ENCODE assay signal across 18 mouse cellular contexts in genomic region chr2:77974986-77975385, GRCm38 (mm10). TPM values are rescaled to one million over a fixed set of nuclear protein-coding genes. Genes with fewer than 3 reads are reported as not detected.
A peak's percentile ranks its signal among the peaks of the same experiment; 100 is the strongest.
DNase-seq lines count a peak whose midpoint lies in the region; TF ChIP-seq lines count a peak whose summit lies in the region.
"Had no signal": no experiment of that assay in that cellular context is flagged by ENCODE, and none has a peak within 500 bp of the region (broad histone marks: within the 10 kb centered on the region; RNA-seq: fewer than 3 reads in every experiment).

No protein-coding gene starts in this region.

- no peak for DNase-seq in left cerebral cortex, adult 2 months (ENCODE audit: extremely low spot score in 1 of 2, low spot score in 2 of 2)
- DNase-seq in left cerebral cortex, adult 8-10 months (ENCODE audit: low spot score in 2 of 2) = no peak
- DNase-seq in 3T3-L1 (ENCODE audit: low read depth, low spot score) = peak; percentile 100
- peak; percentile 88 for DNase-seq in adipocyte (ENCODE audit: low spot score)
- DNase-seq in cerebellum, postnatal 14 days = no peak
- DNase-seq in urinary bladder, postnatal 14 days (ENCODE audit: low spot score) = no peak
- DNase-seq: B cell, adult 2 months; cerebellum, adult 11 months; cerebellum, adult 18-20 months; cerebellum, adult 8-10 months; cerebellum, adult 9-11 months; cerebellum, postnatal 25 days; forebrain, postnatal 0 days had no signal

- no peaks in the 10 kb centered on the region for H3K4me1 ChIP-seq in embryonic fibroblast, embryonic 13.5 days (ENCODE audit: control insufficient read depth, insufficient read depth, low read length)
- H3K4me1 ChIP-seq: embryonic facial prominence, embryonic 13.5 days; embryonic facial prominence, embryonic 15.5 days; forebrain, embryonic 13.5 days; forebrain, embryonic 15.5 days had no signal

- intact Hi-C loops in left cerebral cortex, adult 2 months (cut with DNase I) = loop anchor here (1.0 kb wide), 1 partner anchor 30 kb away; no protein-coding TSS in a partner anchor

- no peak for TF ChIP-seq POLR2A in embryonic fibroblast, embryonic 13.5 days (IDR thresholded peaks at IDR 0.05; ENCODE audit: low read depth, low read length)

- no peak overlapping the region for H3K4me3 ChIP-seq in left cerebral cortex, adult 2 months
- H3K4me3 ChIP-seq in embryonic fibroblast, embryonic 13.5 days (ENCODE audit: insufficient read depth, low read length) = no peak overlapping the region
- H3K4me3 ChIP-seq: embryonic facial prominence, embryonic 13.5 days; embryonic facial prominence, embryonic 15.5 days; forebrain, embryonic 13.5 days; forebrain, embryonic 15.5 days had no signal

- no peak for TF ChIP-seq CTCF in left cerebral cortex, adult 2 months (IDR thresholded peaks at IDR 0.05)
- no peak for TF ChIP-seq CTCF in embryonic fibroblast, embryonic 13.5 days (IDR thresholded peaks at IDR 0.05; ENCODE audit: borderline replicate concordance, insufficient read depth, low read length)

- peak overlapping the region; percentile 72 for H3K27ac ChIP-seq in left cerebral cortex, adult 2 months
- peak overlapping the region; percentile 94 for H3K27ac ChIP-seq in embryonic fibroblast, embryonic 13.5 days (ENCODE audit: insufficient read depth, low read length)
- H3K27ac ChIP-seq: embryonic facial prominence, embryonic 13.5 days; embryonic facial prominence, embryonic 15.5 days; forebrain, embryonic 13.5 days; forebrain, embryonic 15.5 days had no signal

RNA-seq across cellular contexts. Expression of gene Cwc22, which starts 28.8 kb away (rescaled TPM):
- total RNA-seq in left cerebral cortex, adult 2 months (2021) = 10 to 100 TPM; 27.4 to 29.1 TPM
- 10 to 100 TPM; 24.0 to 29.0 (median 26.2) TPM for total RNA-seq in left cerebral cortex, adult 8-10 months (2022)
- 38.3 and 43.3 TPM in 2 replicates for polyA plus RNA-seq in embryonic fibroblast, embryonic 13.5 days (2011; ENCODE audit: insufficient read length, low read depth, missing spikeins)

Comparison
In these comparisons a context has a peak if more than half of its experiments do, and no peak if none do; other contexts are left out.
1. DNase-seq: peak in 3T3-L1 (single experiment) and adipocyte (single experiment); none in left cerebral cortex, adult 2 months (0 of 2), left cerebral cortex, adult 8-10 months (0 of 2), cerebellum, postnatal 14 days (0 of 2) and urinary bladder, postnatal 14 days (single experiment).